Mouse (Mus musculus): ENCODE measurements around the gene Sh3kbp1.
A peak's percentile ranks its signal among the peaks of the same experiment; 100 is the strongest.

The Sh3kbp1 gene

GRCm38 (mm10) chrX:159915125-159915524, 288.1 kb downstream of the Sh3kbp1 start:
- no peak for DNase-seq (ENCODE audit: low spot score in 2 of 2)

GRCm38 (mm10) chrX:159924759-159925158, 297.7 kb downstream of the Sh3kbp1 start:
- DNase-seq (ENCODE audit: low spot score in 2 of 2): peak in 1 of 2 experiments; percentile 12

DNA sequence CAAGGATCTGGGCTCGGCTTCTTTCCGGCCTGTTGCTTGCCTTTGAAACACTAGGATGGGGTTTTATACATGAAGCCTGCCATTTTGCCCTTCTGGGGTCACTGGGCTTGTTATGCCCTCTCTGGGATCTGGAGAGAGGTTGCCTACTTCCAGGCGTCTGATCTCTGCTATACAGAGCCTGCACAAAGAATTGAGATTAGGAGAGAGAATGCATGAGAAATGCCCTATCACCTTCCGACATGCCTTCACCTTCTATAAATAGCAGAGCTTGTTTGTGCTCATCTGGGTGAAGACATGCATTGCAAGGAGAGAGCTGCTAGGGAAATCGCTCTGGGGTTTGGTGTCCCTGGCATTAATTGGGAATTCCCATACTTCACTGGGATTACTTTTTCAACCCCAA, 301.1 kb downstream of the Sh3kbp1 start:
- DNase-seq (ENCODE audit: low spot score in 2 of 2): no peak

DNA sequence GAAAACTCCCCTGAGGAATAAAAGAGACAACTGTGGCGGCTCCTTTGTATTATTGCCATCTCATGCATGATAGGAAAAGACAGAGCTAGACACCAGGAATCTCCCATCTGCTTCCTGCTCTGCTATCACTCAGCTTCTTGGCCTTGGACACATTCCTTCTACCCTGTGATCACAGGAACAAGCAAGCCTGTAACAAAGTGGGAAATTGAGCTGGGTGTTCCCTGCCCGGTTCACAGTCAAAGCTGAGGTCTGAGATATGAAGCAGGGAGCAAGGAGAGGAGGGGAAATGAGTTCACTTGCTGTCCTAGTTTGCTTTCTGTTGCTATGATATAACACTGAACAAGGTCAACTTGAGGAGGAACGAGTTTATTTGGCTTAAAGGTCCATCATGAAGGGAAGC, 301.8 kb downstream of the Sh3kbp1 start:
- DNase-seq (ENCODE audit: low spot score in 2 of 2): no peak

- DNase-seq (ENCODE audit: low spot score in 2 of 2): no peak
Observed at GRCm38 (mm10) chrX:159932027-159932426, 305.0 kb downstream of the Sh3kbp1 start.

GRCm38 (mm10) chrX:159942569-159942968, 315.5 kb downstream of the Sh3kbp1 start:
- DNase-seq (ENCODE audit: low spot score in 2 of 2): no peak

DNA sequence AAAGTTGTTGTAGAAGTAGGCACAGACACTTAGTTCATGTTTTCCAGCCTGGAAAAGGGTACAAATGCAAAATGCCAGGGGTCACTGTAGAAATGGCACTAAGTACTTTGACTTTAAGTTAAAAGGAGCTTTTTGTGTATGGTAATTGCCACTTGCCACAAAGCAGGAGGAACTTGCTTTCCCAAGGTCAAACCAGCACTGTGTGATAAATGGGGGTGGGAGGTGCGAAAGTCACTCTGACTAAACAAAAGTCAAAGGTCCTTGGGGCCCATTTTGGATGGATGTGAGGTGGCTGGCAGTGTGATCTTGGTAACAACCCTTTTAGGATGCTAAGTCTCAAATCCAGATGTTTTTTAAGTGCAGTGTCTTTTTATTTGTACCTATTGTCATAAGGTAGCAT, 316.5 kb downstream of the Sh3kbp1 start:
- no peak for DNase-seq (ENCODE audit: low spot score in 2 of 2)

GRCm38 (mm10) chrX:159953546-159954429, 326.7 kb downstream of the Sh3kbp1 start:
- no peak for DNase-seq (ENCODE audit: low spot score in 2 of 2)

DNA sequence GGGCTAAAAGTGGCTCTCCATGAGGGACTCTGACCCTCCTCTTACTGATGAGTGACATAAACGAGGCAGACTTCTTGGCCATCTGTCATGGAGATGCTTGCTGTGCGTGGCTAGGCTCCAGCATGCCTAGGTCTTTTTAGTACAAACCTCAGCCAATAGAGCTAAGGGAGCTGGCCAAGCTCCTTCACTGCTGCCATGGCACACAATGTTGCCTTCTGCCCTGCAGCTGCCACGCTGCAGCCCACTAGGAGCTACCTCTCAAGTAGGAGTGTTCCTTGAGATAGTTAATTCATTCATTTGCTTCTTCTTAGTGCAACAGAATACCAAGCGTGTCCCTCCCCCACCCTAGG, 327.3 kb downstream of the Sh3kbp1 start:
- no peak for DNase-seq (ENCODE audit: low spot score in 2 of 2)

- no peak for DNase-seq (ENCODE audit: low spot score in 2 of 2)
Observed at GRCm38 (mm10) chrX:159955433-159955832, 328.4 kb downstream of the Sh3kbp1 start.

DNA sequence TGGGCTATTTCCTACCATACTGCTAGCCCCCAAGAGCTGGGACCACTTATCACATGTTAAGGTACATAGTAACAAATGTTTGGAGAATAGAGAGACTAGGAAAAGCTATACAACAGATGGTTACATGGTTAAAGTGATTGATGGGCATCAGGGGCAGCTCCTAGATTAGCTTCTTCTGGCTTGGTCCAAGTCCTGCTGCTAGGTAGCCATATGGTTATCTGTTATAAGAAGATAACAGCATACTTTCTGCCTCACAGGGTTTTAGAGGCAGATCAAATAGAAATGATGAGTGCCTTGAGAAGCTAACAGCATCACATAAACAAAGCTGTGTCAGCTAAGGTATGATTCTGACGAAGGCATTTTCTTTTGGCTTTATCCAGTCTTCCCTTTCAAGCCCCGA, 334.3 kb downstream of the Sh3kbp1 start:
- no peak for DNase-seq (ENCODE audit: low spot score in 2 of 2)

DNA sequence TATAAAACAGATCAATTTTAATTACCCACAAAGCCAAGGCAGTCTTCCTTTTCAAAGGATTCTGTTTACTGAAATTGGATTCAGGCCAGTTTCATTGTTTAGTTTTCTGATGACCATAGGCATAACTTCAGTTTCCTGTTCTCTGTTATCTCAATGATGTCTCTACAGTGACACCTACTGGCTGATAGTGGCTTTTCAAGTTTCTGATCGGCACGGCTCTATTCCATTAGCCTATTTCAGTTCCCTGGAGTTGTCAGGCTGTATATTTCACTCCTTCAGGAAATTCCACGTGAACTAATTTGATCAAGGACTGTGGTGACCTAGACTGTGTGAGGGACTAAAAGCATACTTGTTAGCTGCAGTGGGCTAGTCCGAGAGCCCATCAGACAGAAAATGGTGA, 336.2 kb downstream of the Sh3kbp1 start:
- peak; percentile 8 to 29 for DNase-seq (ENCODE audit: low spot score in 2 of 2)

DNA sequence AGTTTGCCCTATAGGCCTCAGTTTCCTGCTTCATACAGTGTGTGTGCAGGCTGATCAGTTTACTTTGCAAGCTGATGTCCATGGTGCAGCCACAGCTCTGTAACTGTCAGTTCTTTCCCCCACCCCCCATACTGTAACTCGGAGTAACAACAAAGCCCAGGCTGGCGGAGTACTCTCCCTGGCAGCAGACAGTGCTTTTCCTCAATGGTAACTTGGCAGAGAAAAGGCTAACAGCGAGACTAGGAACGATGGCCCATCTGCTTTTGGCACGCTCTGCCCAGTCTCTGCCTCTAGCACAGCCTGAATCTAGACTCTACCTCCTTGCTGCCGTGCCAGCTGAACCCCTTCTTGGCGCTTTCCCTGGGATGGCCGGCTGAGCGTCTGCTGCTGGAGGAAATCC, 336.9 kb downstream of the Sh3kbp1 start:
- DNase-seq (ENCODE audit: low spot score in 2 of 2): no peak

GRCm38 (mm10) chrX:159969025-159969424, 342.0 kb downstream of the Sh3kbp1 start:
- DNase-seq (ENCODE audit: low spot score in 2 of 2): no peak

GRCm38 (mm10) chrX:159971091-159971779, 344.2 kb downstream of the Sh3kbp1 start:
- DNase-seq (ENCODE audit: low spot score in 2 of 2): no peak

- peak in 1 of 2 experiments; percentile 19 for DNase-seq (ENCODE audit: low spot score in 2 of 2)
Observed at GRCm38 (mm10) chrX:159973730-159974129, 346.7 kb downstream of the Sh3kbp1 start.

GRCm38 (mm10) chrX:159976243-159976642, 349.2 kb downstream of the Sh3kbp1 start:
- DNase-seq (ENCODE audit: low spot score in 2 of 2): no peak

DNA sequence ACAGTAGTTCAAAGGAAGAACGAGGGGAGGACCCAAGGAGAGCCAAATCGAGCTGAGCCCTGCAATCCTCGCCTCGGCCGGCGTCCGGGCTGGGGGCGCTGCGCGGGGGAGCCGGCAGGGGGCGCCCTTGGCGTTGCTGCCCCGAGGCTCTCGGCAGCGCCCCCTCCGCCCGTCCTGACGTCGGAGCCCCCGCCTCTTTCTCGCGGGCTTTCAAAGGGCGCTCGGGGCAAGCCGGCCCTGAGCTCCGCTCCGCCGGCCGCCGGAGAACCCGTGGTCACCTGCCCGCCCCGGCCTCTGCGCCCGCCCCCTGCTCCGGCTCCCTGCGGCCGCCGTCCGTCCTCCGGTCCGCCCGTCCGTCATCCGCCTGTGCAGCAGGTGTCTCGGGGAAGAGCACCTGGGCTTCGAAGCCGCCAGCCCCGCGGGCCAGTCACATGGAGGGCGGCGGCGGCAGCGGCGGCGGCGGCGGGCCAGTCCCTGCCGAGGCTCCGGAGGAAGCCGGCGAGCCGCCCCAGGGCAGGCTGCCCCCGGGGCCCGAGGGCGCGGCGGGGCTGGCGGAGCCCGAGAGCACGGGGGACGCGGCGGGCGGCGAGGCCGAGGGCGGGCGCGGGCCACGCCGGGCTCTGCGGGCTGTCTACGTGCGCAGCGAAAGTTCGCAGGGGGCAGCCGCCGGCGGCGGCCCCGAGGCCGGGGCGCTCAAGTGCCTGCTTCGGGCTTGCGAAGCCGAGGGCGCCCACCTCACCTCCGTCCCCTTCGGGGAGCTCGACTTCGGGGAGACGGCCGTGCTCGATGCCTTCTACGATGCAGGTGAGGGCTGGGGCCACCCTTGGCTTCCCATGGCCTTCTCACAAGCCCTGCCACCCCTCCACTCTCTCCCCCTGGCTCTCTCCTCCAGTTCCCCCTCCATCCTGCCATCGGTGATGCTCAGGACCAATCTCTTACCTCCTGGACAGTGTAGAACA, 361.2 kb downstream of the Sh3kbp1 start, which contains the start of gene Map3k15:
Map3k15 (plus strand) TSS at position 432 of the 959 bp plus-strand sequence.
- DNase-seq (ENCODE audit: low spot score in 2 of 2): peak; percentile 39 to 71

GRCm38 (mm10) chrX:159995808-159996207, 368.7 kb downstream of the Sh3kbp1 start:
- DNase-seq (ENCODE audit: low spot score in 2 of 2): no peak

Data from spleen, postnatal 10 days (tissue).